ENCODE assay signal across 17 mouse cellular contexts in the genomic region with DNA sequence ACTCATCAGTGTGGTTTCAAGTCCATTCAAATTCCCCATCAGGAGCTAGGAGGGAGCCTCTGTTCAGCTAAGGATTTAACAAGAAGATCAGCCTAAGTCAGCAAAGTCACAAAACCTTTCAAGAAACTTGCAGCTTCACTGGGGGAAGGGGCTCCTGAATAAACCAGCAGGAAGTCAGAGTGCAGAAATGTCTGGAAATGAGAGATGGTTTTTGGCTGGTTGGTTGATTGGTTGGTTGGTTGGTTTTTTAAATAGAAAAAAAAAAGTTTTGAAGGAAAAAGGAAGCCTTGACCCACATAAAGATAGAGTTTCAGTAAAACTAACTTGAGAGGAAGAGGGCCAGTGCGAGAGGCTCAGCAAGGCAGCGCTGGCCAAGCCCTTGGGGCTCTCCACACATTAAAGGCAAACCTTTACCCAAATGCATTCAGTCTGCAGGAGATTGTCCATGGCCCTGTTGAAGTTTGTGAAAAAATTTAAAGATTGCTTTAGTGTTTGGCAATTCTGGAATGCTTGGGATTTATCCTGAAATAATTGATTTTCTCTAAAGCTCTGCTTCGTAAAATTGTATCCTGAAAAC. TPM values are rescaled to one million over a fixed set of nuclear protein-coding genes. Genes with fewer than 3 reads are reported as not detected.
DNase-seq lines count a peak whose midpoint lies in the region; ATAC-seq and TF ChIP-seq lines count a peak whose summit lies in the region.
"Had no signal": no experiment of that assay in that cellular context is flagged by ENCODE, and none has a peak within 500 bp of the region (broad histone marks: within the 10 kb centered on the region; RNA-seq: fewer than 3 reads in every experiment).

No protein-coding gene starts in this region.

- H3K27me3 ChIP-seq in heart, embryonic 15.5 days, result no peaks in the 10 kb centered on the region
- H3K27me3 ChIP-seq in lung, embryonic 15.5 days, result no peaks in the 10 kb centered on the region
- H3K27me3 ChIP-seq in embryonic facial prominence, embryonic 14.5 days (replicated peaks; ENCODE audit: control insufficient read depth, insufficient read depth, low read length), result no peaks in the 10 kb centered on the region
- no peaks in the 10 kb centered on the region for H3K27me3 ChIP-seq in stomach, embryonic 16.5 days (ENCODE audit: control insufficient read depth, insufficient read depth, low read length)
- H3K27me3 ChIP-seq: forebrain, embryonic 15.5 days; hindbrain, embryonic 13.5 days; neural tube, embryonic 13.5 days; Patski had no signal

- WGBS in heart, embryonic 15.5 days, result 73% methylated on average over 3 of the region's 3 CpGs
- 71% methylated on average over 3 of the region's 3 CpGs for WGBS in lung, embryonic 15.5 days
- 77% methylated on average over 3 of the region's 3 CpGs for WGBS in lung, adult 2 months
- WGBS in embryonic facial prominence, embryonic 14.5 days, result 21% methylated on average over 3 of the region's 3 CpGs
- 66% methylated on average over 3 of the region's 3 CpGs for WGBS in stomach, embryonic 16.5 days

- no peak overlapping the region for H3K4me3 ChIP-seq in heart, embryonic 15.5 days
- no peak overlapping the region for H3K4me3 ChIP-seq in lung, embryonic 15.5 days
- H3K4me3 ChIP-seq in lung, adult 2 months (replicated peaks; ENCODE audit: extremely low read depth, low read depth, low read length), result no peak overlapping the region
- no peak overlapping the region for H3K4me3 ChIP-seq in embryonic facial prominence, embryonic 14.5 days (ENCODE audit: low read depth, low read length)
- H3K4me3 ChIP-seq in stomach, embryonic 16.5 days (replicated peaks; ENCODE audit: low read length), result no peak overlapping the region
- H3K4me3 ChIP-seq: forebrain, embryonic 15.5 days; hindbrain, embryonic 13.5 days; neural tube, embryonic 13.5 days had no signal

- peak overlapping the region; percentile 82 for H3K27ac ChIP-seq in heart, embryonic 15.5 days
- peak overlapping the region; percentile 92 for H3K27ac ChIP-seq in lung, embryonic 15.5 days
- peak overlapping the region; percentile 95 for H3K27ac ChIP-seq in embryonic facial prominence, embryonic 14.5 days (replicated peaks; ENCODE audit: low read depth, low read length)
- peak overlapping the region; percentile 97 for H3K27ac ChIP-seq in stomach, embryonic 16.5 days (ENCODE audit: low read length)

- H3K36me3 ChIP-seq in heart, embryonic 15.5 days, result no peaks in the 10 kb centered on the region
- no peaks in the 10 kb centered on the region for H3K36me3 ChIP-seq in lung, embryonic 15.5 days
- no peaks in the 10 kb centered on the region for H3K36me3 ChIP-seq in embryonic facial prominence, embryonic 14.5 days (ENCODE audit: control insufficient read depth, insufficient read depth, low read length)
- no peaks in the 10 kb centered on the region for H3K36me3 ChIP-seq in stomach, embryonic 16.5 days (ENCODE audit: control insufficient read depth, insufficient read depth, low read length)
- H3K36me3 ChIP-seq: forebrain, embryonic 15.5 days; hindbrain, embryonic 13.5 days; neural tube, embryonic 13.5 days had no signal

- no peak for DNase-seq in heart, adult 18-20 months
- DNase-seq in lung, adult 2 months, result no peak
- peak; percentile 76 for DNase-seq in embryonic facial prominence, embryonic 14.5 days (ENCODE audit: low spot score)
- no peak for DNase-seq in right cerebral cortex, postnatal 14 days
- DNase-seq: adrenal gland, adult 8-10 months; lung, postnatal 14 days; right cerebral cortex, adult 18-20 months; thymus, postnatal 4 days had no signal

- peaks cover 26% of the 10 kb centered on the region for H3K4me1 ChIP-seq in heart, embryonic 15.5 days (replicated peaks)
- peaks cover 60% of the 10 kb centered on the region for H3K4me1 ChIP-seq in lung, embryonic 15.5 days
- peaks cover 9% of the 10 kb centered on the region for H3K4me1 ChIP-seq in lung, adult 2 months (ENCODE audit: control insufficient read depth, insufficient read depth, low read length)
- peaks cover 57% of the 10 kb centered on the region for H3K4me1 ChIP-seq in embryonic facial prominence, embryonic 14.5 days (ENCODE audit: control insufficient read depth, insufficient read depth, low read length)
- H3K4me1 ChIP-seq in stomach, embryonic 16.5 days (ENCODE audit: control insufficient read depth, insufficient read depth, low read length), result peaks cover 38% of the 10 kb centered on the region

- no peak overlapping the region for H3K9ac ChIP-seq in heart, embryonic 15.5 days
- no peak overlapping the region for H3K9ac ChIP-seq in lung, embryonic 15.5 days
- H3K9ac ChIP-seq in embryonic facial prominence, embryonic 14.5 days (ENCODE audit: low read depth, low read length), result no peak overlapping the region
- no peak overlapping the region for H3K9ac ChIP-seq in stomach, embryonic 16.5 days (ENCODE audit: low read length)
- H3K9ac ChIP-seq: forebrain, embryonic 15.5 days; hindbrain, embryonic 13.5 days; neural tube, embryonic 13.5 days had no signal

- ATAC-seq in heart, embryonic 15.5 days (replicated peaks; ENCODE audit: insufficient number of reproducible peaks, insufficient read depth, low FRiP score, low read depth), result no peak
- ATAC-seq in lung, embryonic 15.5 days (ENCODE audit: borderline replicate concordance, extremely low read depth, low FRiP score, low TSS enrichment), result no peak
- no peak for ATAC-seq in embryonic facial prominence, embryonic 14.5 days (ENCODE audit: low read depth)
- no peak for ATAC-seq in stomach, embryonic 16.5 days (ENCODE audit: insufficient read depth, low FRiP score)
- ATAC-seq: CD4-positive, CD25-positive, alpha-beta regulatory T cell, adult 4 months; forebrain, embryonic 15.5 days; midbrain, embryonic 16.5 days; Patski had no signal

- no peak for TF ChIP-seq CTCF in lung, adult 2 months (IDR thresholded peaks at IDR 0.05; ENCODE audit: insufficient read depth, low read length)

- no peak for TF ChIP-seq POLR2A in lung, adult 2 months (IDR thresholded peaks at IDR 0.05; ENCODE audit: borderline replicate concordance, extremely low read depth, low read depth, low read length)

- H3K4me2 ChIP-seq in heart, embryonic 15.5 days, result no peak overlapping the region
- no peak overlapping the region for H3K4me2 ChIP-seq in lung, embryonic 15.5 days
- H3K4me2 ChIP-seq in embryonic facial prominence, embryonic 14.5 days (ENCODE audit: low read depth, low read length), result peak overlapping the region; percentile 1
- no peak overlapping the region for H3K4me2 ChIP-seq in stomach, embryonic 16.5 days (ENCODE audit: low read depth, low read length)
- H3K4me2 ChIP-seq: forebrain, embryonic 15.5 days; hindbrain, embryonic 13.5 days; neural tube, embryonic 13.5 days had no signal

- H3K9me3 ChIP-seq in heart, embryonic 15.5 days (replicated peaks), result no peaks in the 10 kb centered on the region
- no peaks in the 10 kb centered on the region for H3K9me3 ChIP-seq in lung, embryonic 15.5 days
- H3K9me3 ChIP-seq in embryonic facial prominence, embryonic 14.5 days (ENCODE audit: control insufficient read depth, low read length), result no peaks in the 10 kb centered on the region
- no peaks in the 10 kb centered on the region for H3K9me3 ChIP-seq in stomach, embryonic 16.5 days (replicated peaks; ENCODE audit: control insufficient read depth, low read length)
- H3K9me3 ChIP-seq: forebrain, embryonic 15.5 days; hindbrain, embryonic 13.5 days; neural tube, embryonic 13.5 days had no signal

RNA-seq across cellular contexts. Expression of gene Cep63, which starts 18.9 kb away (rescaled TPM):
- polyA plus RNA-seq in heart, embryonic 15.5 days (2015; fragmentation: Nextera tagmentation; extraction: Ambion mirVana), result 49.5 and 50.2 TPM in 2 replicates
- 10 to 100 TPM; 52.5 to 59.4 TPM for total RNA-seq in heart, adult 18-20 months (2021)
- polyA plus RNA-seq in lung, embryonic 15.5 days (2015; fragmentation: Nextera tagmentation; extraction: Ambion mirVana), result 49.9 and 59.8 TPM in 2 replicates
- polyA plus RNA-seq in lung, adult 2 months (2012; rRNA removed), result 3.1 and 5.2 TPM in 2 replicates
- 40.7 and 47.0 TPM in 2 replicates for polyA plus RNA-seq in embryonic facial prominence, embryonic 14.5 days (2014; fragmentation: Nextera tagmentation; extraction: Ambion mirVana)
- 41.9 and 44.9 TPM in 2 replicates for polyA plus RNA-seq in stomach, embryonic 16.5 days (2015; fragmentation: Nextera tagmentation; extraction: Ambion mirVana)

RNA-seq across cellular contexts. Expression of gene Anapc13, which starts 19.1 kb away (rescaled TPM):
- 216 and 286 TPM in 2 replicates for polyA plus RNA-seq in heart, embryonic 15.5 days (2015; fragmentation: Nextera tagmentation; extraction: Ambion mirVana)
- 100 to 1,000 TPM; 357 to 368 TPM for total RNA-seq in heart, adult 18-20 months (2021)
- polyA plus RNA-seq in lung, embryonic 15.5 days (2015; fragmentation: Nextera tagmentation; extraction: Ambion mirVana), result 166 and 183 TPM in 2 replicates
- polyA plus RNA-seq in lung, adult 2 months (2012; rRNA removed), result 52.0 and 65.4 TPM in 2 replicates
- polyA plus RNA-seq in embryonic facial prominence, embryonic 14.5 days (2014; fragmentation: Nextera tagmentation; extraction: Ambion mirVana), result 175 and 190 TPM in 2 replicates
- 161 and 206 TPM in 2 replicates for polyA plus RNA-seq in stomach, embryonic 16.5 days (2015; fragmentation: Nextera tagmentation; extraction: Ambion mirVana)
